Mouse (Mus musculus) heart, adult 8-10 months (tissue): ENCODE measurements at regions not wholly inside any gene's neighbourhood (a gene's known extent, or its start where the extent isn't known, plus 50 kb on each side); places are given as distances from the start of the nearest gene placed in this dataset.

Experiments used
- DNase-seq: peaks from one replicate; pipeline ENCODE4 v3.0.0; 2022; ENCODE audit warnings: low spot score

- no peak for DNase-seq
Measured at GRCm38 (mm10) chr13:69867296-69868065, 65.3 kb downstream of the Med10 start.

GRCm38 (mm10) chr13:69896536-69896935, 94.3 kb downstream of the Med10 start:
- DNase-seq: no peak

- no peak for DNase-seq
Measured at GRCm38 (mm10) chr13:69901139-69901538, 98.9 kb downstream of the Med10 start.

GRCm38 (mm10) chr13:69906802-69907537, 104.8 kb downstream of the Med10 start:
- no peak for DNase-seq

- DNase-seq: no peak
Measured at GRCm38 (mm10) chr13:69915796-69916195, 113.6 kb downstream of the Med10 start.

- DNase-seq: no peak
Measured at GRCm38 (mm10) chr13:69932695-69933550, 130.7 kb downstream of the Med10 start.

GRCm38 (mm10) chr13:69933551-69933845, 131.3 kb downstream of the Med10 start:
- no peak for DNase-seq

- no peak for DNase-seq
Measured at GRCm38 (mm10) chr13:69939791-69940190, 137.6 kb downstream of the Med10 start.

GRCm38 (mm10) chr13:69944651-69945050, 142.5 kb downstream of the Med10 start:
- no peak for DNase-seq

- peak; percentile 43 for DNase-seq
Measured at GRCm38 (mm10) chr13:69946615-69947014, 144.4 kb downstream of the Med10 start.

GRCm38 (mm10) chr13:69952061-69952460, 149.9 kb downstream of the Med10 start:
- DNase-seq: no peak

GRCm38 (mm10) chr13:69954171-69954570, 152.0 kb downstream of the Med10 start:
- no peak for DNase-seq

GRCm38 (mm10) chr13:69955503-69955902, 153.3 kb downstream of the Med10 start:
- DNase-seq: no peak

- DNase-seq: no peak
Measured at GRCm38 (mm10) chr13:69963944-69964343, 161.7 kb downstream of the Med10 start.

GRCm38 (mm10) chr13:69971281-69972057, 169.3 kb downstream of the Med10 start:
- no peak for DNase-seq

GRCm38 (mm10) chr13:69974835-69975234, 172.6 kb downstream of the Med10 start:
- DNase-seq: no peak

- DNase-seq: no peak
Measured at GRCm38 (mm10) chr13:69984159-69984558, 182.0 kb downstream of the Med10 start.

- peak; percentile 3 for DNase-seq
Measured at GRCm38 (mm10) chr13:69987181-69987580, 185.0 kb downstream of the Med10 start.

GRCm38 (mm10) chr13:69988319-69988718, 186.1 kb downstream of the Med10 start:
- DNase-seq: no peak

- peak; percentile 22 for DNase-seq
Measured at GRCm38 (mm10) chr13:69991253-69991891, 189.2 kb downstream of the Med10 start.

GRCm38 (mm10) chr13:69991892-69992261, 189.7 kb downstream of the Med10 start:
- no peak for DNase-seq
